Mouse (Mus musculus): ENCODE measurements at regions not wholly inside any gene's neighbourhood (a gene's known extent, or its start where the extent isn't known, plus 50 kb on each side); places are given as distances from the start of the nearest gene placed in this dataset.

- TF ChIP-seq POLR2A (IDR thresholded peaks at IDR 0.05; ENCODE audit: low read depth, low read length) (no peak), CTCF (conservative IDR thresholded peaks at IDR 0.05; ENCODE audit: insufficient read depth, insufficient read length, low read depth, low read length) (no peak)
Measured at GRCm38 (mm10) chr15:31752632-31753031, 151.0 kb downstream of the Fam173b start.
